Mouse (Mus musculus) gastrocnemius, postnatal 4 days (tissue): ENCODE measurements around the gene Nlrp3. TPM values are rescaled to one million over a fixed set of nuclear protein-coding genes. Genes with fewer than 3 reads are reported as not detected.

Experiments
- DNase-seq, 2 experiments: peaks; one replicate each; pipeline ENCODE4 v3.0.0; 2021 to 2022; ENCODE audit warnings: low spot score in 2 of 2, mixed read lengths in 2 of 2
- long read RNA-seq, 2 experiments: library from polyadenylated mRNA; stranded (forward); transcript quantifications; one replicate each; pipeline ENCODE4 v2.0.0; 2021
- total RNA-seq, 2 experiments: library from RNA; stranded (reverse); gene quantifications; 2 replicates each; pipeline ENCODE4 v1.2.3; 2021

The Nlrp3 gene
- under 1 TPM; 0.47 to 0.69 TPM for total RNA-seq
- long read RNA-seq, experiment 1, result 0 reads
- long read RNA-seq, experiment 2, result 0 reads

GRCm38 (mm10) chr11:59541324-59541723 is at the start of gene Nlrp3:
Gene Nlrp3 (plus strand): TSS chr11:59541568.
- no peak for DNase-seq

GRCm38 (mm10) chr11:59496672-59497310 is 44.6 kb upstream of the Nlrp3 start:
- DNase-seq, result no peak

- no peak for DNase-seq
Measured at GRCm38 (mm10) chr11:59497747-59498146, 43.6 kb upstream of the Nlrp3 start.

- DNase-seq, result no peak
Measured at GRCm38 (mm10) chr11:59501978-59502700, 39.2 kb upstream of the Nlrp3 start.

GRCm38 (mm10) chr11:59505351-59505838 is 36.0 kb upstream of the Nlrp3 start:
- peak in 1 of 2 experiments; percentile 59 for DNase-seq

GRCm38 (mm10) chr11:59505839-59506712 is 35.3 kb upstream of the Nlrp3 start:
- peak; percentile 83 to 90 for DNase-seq

GRCm38 (mm10) chr11:59506713-59507074 is 34.7 kb upstream of the Nlrp3 start:
- no peak for DNase-seq

GRCm38 (mm10) chr11:59511558-59511957 is 29.8 kb upstream of the Nlrp3 start:
- no peak for DNase-seq

GRCm38 (mm10) chr11:59512733-59513132 is 28.6 kb upstream of the Nlrp3 start:
- no peak for DNase-seq

GRCm38 (mm10) chr11:59513556-59513955 is 27.8 kb upstream of the Nlrp3 start:
- no peak for DNase-seq

- no peak for DNase-seq
Measured at GRCm38 (mm10) chr11:59514381-59514780, 27.0 kb upstream of the Nlrp3 start.

- no peak for DNase-seq
Measured at GRCm38 (mm10) chr11:59514789-59515188, 26.6 kb upstream of the Nlrp3 start.

GRCm38 (mm10) chr11:59517441-59517840 is 23.9 kb upstream of the Nlrp3 start:
- no peak for DNase-seq

GRCm38 (mm10) chr11:59518226-59518625 is 23.1 kb upstream of the Nlrp3 start:
- DNase-seq, result no peak

- no peak for DNase-seq
Measured at GRCm38 (mm10) chr11:59519741-59520495, 21.4 kb upstream of the Nlrp3 start.

- no peak for DNase-seq
Measured at GRCm38 (mm10) chr11:59524150-59524549, 17.2 kb upstream of the Nlrp3 start.

GRCm38 (mm10) chr11:59525237-59525636 is 16.1 kb upstream of the Nlrp3 start:
- DNase-seq, result peak; percentile 56 to 75

GRCm38 (mm10) chr11:59526472-59527080 is 14.8 kb upstream of the Nlrp3 start, which contains the start of gene Zkscan17:
Gene Zkscan17 (minus strand): TSS chr11:59526751.
- DNase-seq, result no peak

- DNase-seq, result no peak
Measured at GRCm38 (mm10) chr11:59530221-59530620, 11.1 kb upstream of the Nlrp3 start.

- DNase-seq, result no peak
Measured at GRCm38 (mm10) chr11:59530870-59531535, 10.4 kb upstream of the Nlrp3 start.
